Mouse (Mus musculus): ENCODE results near the gene Apex2.

DNA sequence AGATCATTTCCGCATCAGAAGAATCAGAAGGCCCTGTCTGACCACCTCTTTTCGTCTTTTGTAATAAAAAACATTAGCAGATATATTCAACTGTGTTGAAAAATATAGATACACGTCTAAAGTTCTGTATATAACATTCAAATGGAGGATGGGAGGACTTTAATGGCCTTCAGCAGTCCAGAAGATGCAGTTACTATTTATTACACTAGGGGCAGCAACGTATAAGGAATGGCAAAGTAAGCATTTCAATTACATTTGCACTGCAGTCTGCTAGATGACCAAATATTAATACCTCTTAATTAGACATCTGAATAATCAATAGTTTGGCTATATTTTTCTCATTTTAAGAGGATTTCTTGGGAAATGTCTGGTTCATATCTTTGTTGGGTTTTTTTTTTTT lies 79.0 kb downstream of the Apex2 start:
- TF ChIP-seq POLR2A (IDR thresholded peaks at IDR 0.05; ENCODE audit: insufficient read depth, low read length): no peak
- TF ChIP-seq CTCF (IDR thresholded peaks at IDR 0.05; ENCODE audit: low read depth, low read length): no peak
